In genomic region chr1:134060849-134061569, GRCm38 (mm10) we compare ENCODE assay signal across 8 mouse cellular contexts. TPM values are rescaled to one million over a fixed set of nuclear protein-coding genes. Genes with fewer than 3 reads are reported as not detected.
DNase-seq lines count a peak whose midpoint lies in the region; ATAC-seq lines count a peak whose summit lies in the region.

No protein-coding gene starts in this region.

- no peaks in the 10 kb centered on the region for H3K9me3 ChIP-seq in intestine, embryonic 15.5 days
- H3K9me3 ChIP-seq in midbrain, embryonic 10.5 days (replicated peaks), result no peaks in the 10 kb centered on the region

- peak overlapping the region; percentile 99 for H3K27ac ChIP-seq in intestine, embryonic 15.5 days
- peak overlapping the region; percentile 98 for H3K27ac ChIP-seq in midbrain, embryonic 10.5 days (replicated peaks)

- H3K27me3 ChIP-seq in intestine, embryonic 15.5 days (replicated peaks), result no peaks in the 10 kb centered on the region
- H3K27me3 ChIP-seq in midbrain, embryonic 10.5 days (ENCODE audit: low read depth, poor library complexity, severe bottlenecking), result no peaks in the 10 kb centered on the region

- H3K4me3 ChIP-seq in intestine, embryonic 15.5 days (replicated peaks), result peak overlapping the region; percentile 35
- peak overlapping the region; percentile 51 for H3K4me3 ChIP-seq in midbrain, embryonic 10.5 days

- intact Hi-C loops in gastrocnemius, postnatal 36 days (cut with DNase I), result no loop called here
- intact Hi-C loops in left cerebral cortex, postnatal 36 days (cut with DNase I), result no loop called here

- H3K36me3 ChIP-seq in intestine, embryonic 15.5 days, result no peaks in the 10 kb centered on the region
- H3K36me3 ChIP-seq in midbrain, embryonic 10.5 days, result no peaks in the 10 kb centered on the region

- peaks cover 69% of the 10 kb centered on the region for H3K4me1 ChIP-seq in intestine, embryonic 15.5 days (replicated peaks)
- H3K4me1 ChIP-seq in midbrain, embryonic 10.5 days, result peaks cover 85% of the 10 kb centered on the region

- peak overlapping the region; percentile 52 for H3K9ac ChIP-seq in intestine, embryonic 15.5 days

- peak; percentile 94 for ATAC-seq in intestine, embryonic 15.5 days

- DNase-seq in adrenal gland, adult 8-10 months, result peak; percentile 95
- peak; percentile 94 for DNase-seq in embryo, embryonic 11 days
- peak; percentile 77 to 86 for DNase-seq in gastrocnemius, postnatal 36 days
- DNase-seq in left cerebral cortex, postnatal 36 days (ENCODE audit: low spot score in 2 of 2), result peak; percentile 89 to 90
- peak; percentile 93 for DNase-seq in midbrain, embryonic 10.5 days (ENCODE audit: low spot score)
- DNase-seq in right cerebral cortex, postnatal 36 days (ENCODE audit: low spot score in 2 of 2), result peak; percentile 86 to 90
- DNase-seq in urinary bladder, postnatal 4 days (ENCODE audit: low spot score in 2 of 2), result peak; percentile 85 to 89

- H3K4me2 ChIP-seq in intestine, embryonic 15.5 days (replicated peaks), result peak overlapping the region; percentile 80

- 3% methylated on average over 31 of the region's 31 CpGs for WGBS in intestine, embryonic 15.5 days
- under 1% methylated on average over 31 of the region's 31 CpGs for WGBS in midbrain, embryonic 10.5 days

RNA-seq across cellular contexts. Expression of gene Btg2, which starts 17.9 kb away (rescaled TPM):
- total RNA-seq in adrenal gland, adult 8-10 months (2022), result 10 to 100 TPM; 28.1 to 56.5 (median 50.6) TPM
- total RNA-seq in gastrocnemius, postnatal 36 days (2021), result 10 to 100 TPM; 31.5 to 54.9 TPM
- polyA plus RNA-seq in intestine, embryonic 15.5 days (2015; fragmentation: Nextera tagmentation; extraction: Ambion mirVana), result 41.0 and 41.3 TPM in 2 replicates
- 10 to 100 TPM; 12.4 to 44.2 TPM for total RNA-seq in left cerebral cortex, postnatal 36 days (2021)
- 107 and 161 TPM in 2 replicates for polyA plus RNA-seq in midbrain, embryonic 10.5 days (2016; fragmentation: Nextera tagmentation; extraction: Ambion mirVana)

RNA-seq across cellular contexts. Expression of gene Fmod, which starts 24.0 kb away (rescaled TPM):
- 10 to 100 TPM in 1 of 4 experiments, 1 to 10 TPM in 3; 6.9 to 10.7 (median 7.7) TPM for total RNA-seq in adrenal gland, adult 8-10 months (2022)
- total RNA-seq in gastrocnemius, postnatal 36 days (2021), result 10 to 100 TPM; 80.2 to 86.9 TPM
- 8.5 and 9.2 TPM in 2 replicates for polyA plus RNA-seq in intestine, embryonic 15.5 days (2015; fragmentation: Nextera tagmentation; extraction: Ambion mirVana)
- total RNA-seq in left cerebral cortex, postnatal 36 days (2021), result 10 to 100 TPM; 12.7 to 22.2 TPM
- polyA plus RNA-seq in midbrain, embryonic 10.5 days (2016; fragmentation: Nextera tagmentation; extraction: Ambion mirVana), result 2.8 and 6.5 TPM in 2 replicates

RNA-seq across cellular contexts. Expression of gene Chit1, which starts 50.0 kb away (rescaled TPM):
- total RNA-seq in adrenal gland, adult 8-10 months (2022), result under 1 TPM in 1 of 4 experiments, not detected in 3; 0.28 TPM
- not detected for total RNA-seq in gastrocnemius, postnatal 36 days (2021)
- not detected in 2 replicates for polyA plus RNA-seq in intestine, embryonic 15.5 days (2015; fragmentation: Nextera tagmentation; extraction: Ambion mirVana)
- total RNA-seq in left cerebral cortex, postnatal 36 days (2021), result under 1 TPM; 0.23 to 0.30 TPM
- not detected in 2 replicates for polyA plus RNA-seq in midbrain, embryonic 10.5 days (2016; fragmentation: Nextera tagmentation; extraction: Ambion mirVana)

Comparison
In these comparisons a context has a peak if more than half of its experiments do, and no peak if none do; other contexts are left out.
1. Peak in every context shown above with its lines: DNase-seq, ATAC-seq, H3K4me3 ChIP-seq and H3K27ac ChIP-seq.